Comparison of ENCODE assay signal across 10 mouse cellular contexts in genomic region chr13:47148573-47148972, GRCm38 (mm10). TPM values are rescaled to one million over a fixed set of nuclear protein-coding genes. Genes with fewer than 3 reads are reported as not detected.
A peak's percentile ranks its signal among the peaks of the same experiment; 100 is the strongest.
DNase-seq lines count a peak whose midpoint lies in the region; ATAC-seq and TF ChIP-seq lines count a peak whose summit lies in the region.
"Had no signal": no experiment of that assay in that cellular context is flagged by ENCODE, and none has a peak within 500 bp of the region (broad histone marks: within the 10 kb centered on the region; RNA-seq: fewer than 3 reads in every experiment).

No protein-coding gene starts in this region.

- no peaks in the 10 kb centered on the region for H3K27me3 ChIP-seq in heart, postnatal 0 days (ENCODE audit: control insufficient read depth, insufficient read depth, low read length)
- H3K27me3 ChIP-seq in hindbrain, embryonic 11.5 days (ENCODE audit: control insufficient read depth, insufficient read depth, low read length), result no peaks in the 10 kb centered on the region

- no peak for TF ChIP-seq CTCF in heart, postnatal 0 days (IDR thresholded peaks at IDR 0.05; ENCODE audit: low read depth)

- H3K4me1 ChIP-seq in heart, postnatal 0 days (ENCODE audit: control insufficient read depth, insufficient read depth), result peaks cover 7% of the 10 kb centered on the region; the same call in 1 of the 2 replicates
- no peaks in the 10 kb centered on the region for H3K4me1 ChIP-seq in hindbrain, embryonic 11.5 days (replicated peaks; ENCODE audit: control insufficient read depth, insufficient read depth, low read length)

- DNase-seq in layer of hippocampus, adult 18-20 months (ENCODE audit: low spot score in 2 of 2), result peak; percentile 13 to 58
- no peak for DNase-seq in layer of hippocampus, postnatal 10 days (ENCODE audit: low spot score in 2 of 2)
- DNase-seq in heart, postnatal 0 days (ENCODE audit: low spot score), result peak; percentile 77
- peak; percentile 71 for DNase-seq in right cerebral cortex, postnatal 14 days
- no peak for DNase-seq in spleen, postnatal 4 days (ENCODE audit: low spot score in 2 of 2)
- DNase-seq in cerebellum, adult 18-20 months, result no peak
- no peak for DNase-seq in hindbrain, embryonic 11.5 days (ENCODE audit: low spot score)
- DNase-seq: cerebellum, adult 8-10 months; thymus, postnatal 36 days had no signal

- H3K4me3 ChIP-seq in heart, postnatal 0 days (ENCODE audit: low read depth, low read length), result peak overlapping the region; percentile 35
- H3K4me3 ChIP-seq in hindbrain, embryonic 11.5 days (ENCODE audit: low read depth, low read length), result no peak overlapping the region

- peak overlapping the region; percentile 36; the same call in 1 of the 2 replicates for H3K9ac ChIP-seq in heart, postnatal 0 days (replicated peaks; ENCODE audit: low read depth, low read length)
- no peak overlapping the region for H3K9ac ChIP-seq in hindbrain, embryonic 11.5 days (ENCODE audit: low read depth, low read length)

- ATAC-seq in frontal cortex, adult (ENCODE audit: low TSS enrichment), result peak; percentile 72
- ATAC-seq in heart, postnatal 0 days (ENCODE audit: insufficient read depth, low read depth), result peak; percentile 73; the same call in 1 of the 2 replicates
- ATAC-seq in hindbrain, embryonic 11.5 days (ENCODE audit: low FRiP score), result no peak

- no peaks in the 10 kb centered on the region for H3K36me3 ChIP-seq in heart, postnatal 0 days (replicated peaks; ENCODE audit: control insufficient read depth, insufficient read depth, low read length)
- H3K36me3 ChIP-seq in hindbrain, embryonic 11.5 days (ENCODE audit: control insufficient read depth, insufficient read depth, low read length), result no peaks in the 10 kb centered on the region

- no peak for TF ChIP-seq EP300 in heart, postnatal 0 days (IDR thresholded peaks at IDR 0.05; ENCODE audit: low read depth)

- H3K27ac ChIP-seq in heart, postnatal 0 days (ENCODE audit: low read depth), result peak overlapping the region; percentile 75
- no peak overlapping the region for H3K27ac ChIP-seq in hindbrain, embryonic 11.5 days (ENCODE audit: low read depth, low read length)

- WGBS in heart, postnatal 0 days, result 13% methylated on average over 11 of the region's 11 CpGs
- 69% methylated on average over 11 of the region's 11 CpGs for WGBS in hindbrain, embryonic 11.5 days

- H3K9me3 ChIP-seq in heart, postnatal 0 days (replicated peaks; ENCODE audit: control insufficient read depth, low read length), result no peaks in the 10 kb centered on the region
- no peaks in the 10 kb centered on the region for H3K9me3 ChIP-seq in hindbrain, embryonic 11.5 days (ENCODE audit: control insufficient read depth, low read length)

- H3K4me2 ChIP-seq in heart, postnatal 0 days (ENCODE audit: low read depth, low read length), result peak overlapping the region; percentile 60
- no peak overlapping the region for H3K4me2 ChIP-seq in hindbrain, embryonic 11.5 days (replicated peaks; ENCODE audit: low read depth, low read length)

RNA-seq across cellular contexts. Expression of gene Rnf144b, which starts 26.1 kb away (rescaled TPM):
- 10 to 100 TPM; 12.9 to 13.6 TPM for total RNA-seq in layer of hippocampus, adult 18-20 months (2021)
- 1 to 10 TPM; 8.9 to 9.1 TPM for total RNA-seq in layer of hippocampus, postnatal 10 days (2021)
- total RNA-seq in heart, postnatal 0 days (2014; rRNA removed; ENCODE audit: low replicate concordance), result 5.5 and 6.3 TPM in 2 replicates
- polyA plus RNA-seq in heart, postnatal 0 days (2015; fragmentation: Nextera tagmentation; extraction: Ambion mirVana), result 1.7 and 2.1 TPM in 2 replicates
- polyA plus RNA-seq in hindbrain, embryonic 11.5 days (2014; fragmentation: Nextera tagmentation; extraction: Ambion mirVana), result 1.2 and 1.9 TPM in 2 replicates

RNA-seq across cellular contexts. Expression of gene Dek, which starts 42.6 kb away (rescaled TPM):
- total RNA-seq in layer of hippocampus, adult 18-20 months (2021), result 10 to 100 TPM; 45.1 to 45.8 TPM
- 10 to 100 TPM; 59.8 to 60.8 TPM for total RNA-seq in layer of hippocampus, postnatal 10 days (2021)
- 53.3 and 59.2 TPM in 2 replicates for total RNA-seq in heart, postnatal 0 days (2014; rRNA removed; ENCODE audit: low replicate concordance)
- 80.8 and 87.4 TPM in 2 replicates for polyA plus RNA-seq in heart, postnatal 0 days (2015; fragmentation: Nextera tagmentation; extraction: Ambion mirVana)
- polyA plus RNA-seq in hindbrain, embryonic 11.5 days (2014; fragmentation: Nextera tagmentation; extraction: Ambion mirVana), result 312 and 335 TPM in 2 replicates

Comparison
In these comparisons a context has a peak if more than half of its experiments do, and no peak if none do; other contexts are left out.
1. DNase-seq: peak in layer of hippocampus, adult 18-20 months (2 of 2), heart, postnatal 0 days (single experiment) and right cerebral cortex, postnatal 14 days (single experiment); none in layer of hippocampus, postnatal 10 days (0 of 2), spleen, postnatal 4 days (0 of 2), cerebellum, adult 18-20 months (0 of 2) and hindbrain, embryonic 11.5 days (single experiment).